Mouse (Mus musculus): ENCODE results near the gene Ntpcr. TPM values are rescaled to one million over a fixed set of nuclear protein-coding genes. Genes with fewer than 3 reads are reported as not detected.

Ntpcr gene
- total RNA-seq, 2 experiments from 2014 or later = 20.2 to 21.0 TPM

GRCm38 (mm10) chr8:125759022-125759421 is 29.3 kb downstream of the Ntpcr start:
- intact Hi-C loops (cut with DNase I) = no loop called here
- DNase-seq (ENCODE audit: extremely low spot score in 1 of 2, low spot score in 2 of 2) = peak in 1 of 2 experiments; percentile 60

DNA sequence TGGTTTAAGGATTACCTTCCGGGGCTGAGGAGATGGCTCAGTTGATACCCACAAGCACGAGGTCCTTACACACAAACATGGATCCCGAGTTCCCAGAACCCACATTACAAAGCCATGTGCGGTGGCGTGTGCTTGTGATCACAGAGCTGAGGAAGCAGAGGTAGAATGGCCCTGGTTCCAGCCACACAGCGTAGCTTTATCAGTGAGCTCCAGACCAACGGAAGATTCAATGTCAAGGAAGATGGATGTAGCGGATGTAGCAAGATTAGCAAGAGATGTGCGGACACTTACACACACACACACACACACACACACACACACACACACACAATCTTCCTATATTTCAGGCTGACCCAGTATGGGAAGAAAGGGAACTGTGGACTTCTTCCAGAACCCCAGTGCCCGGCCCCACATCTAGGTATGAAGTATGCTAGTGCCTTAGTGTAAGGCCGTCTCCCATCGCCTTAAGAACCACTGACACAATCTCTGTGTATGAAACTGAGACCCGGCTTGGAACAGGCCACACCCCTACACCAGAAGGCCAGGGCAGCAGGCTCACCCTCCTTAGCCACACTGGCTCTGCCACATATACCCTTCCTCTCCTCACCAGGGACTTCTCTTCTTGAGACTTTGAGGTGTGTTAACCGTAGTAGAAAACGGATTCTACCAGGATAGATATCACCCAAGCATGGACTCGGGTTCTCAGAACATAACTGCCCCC is 33.5 kb downstream of the Ntpcr start:
- no peak for DNase-seq (ENCODE audit: extremely low spot score in 1 of 2, low spot score in 2 of 2)
- intact Hi-C loops (cut with DNase I) = no loop called here

- DNase-seq (ENCODE audit: extremely low spot score in 1 of 2, low spot score in 2 of 2) = no peak
- intact Hi-C loops (cut with DNase I) = no loop called here
Measured at GRCm38 (mm10) chr8:125768079-125768478, 38.3 kb downstream of the Ntpcr start.

DNA sequence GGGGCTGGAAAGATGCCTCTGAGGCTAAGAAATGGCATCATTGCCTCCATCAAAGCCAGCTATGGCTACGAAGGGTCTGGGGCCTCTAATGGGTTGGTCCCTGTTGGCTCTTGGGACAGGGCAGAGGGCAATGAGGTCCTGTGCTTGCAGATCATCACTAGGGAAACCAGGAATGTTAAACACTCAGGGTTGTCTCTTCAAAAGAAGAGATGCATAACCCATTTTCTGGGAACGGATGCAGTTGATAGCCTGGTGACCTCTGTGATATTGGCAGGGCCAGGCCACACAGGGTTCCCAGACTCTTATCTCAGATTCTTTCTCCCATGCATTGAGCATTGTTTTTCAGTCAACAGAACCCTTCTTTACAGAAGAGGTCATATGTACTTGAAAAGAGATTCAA is 42.5 kb downstream of the Ntpcr start:
- intact Hi-C loops (cut with DNase I) = no loop called here
- DNase-seq (ENCODE audit: extremely low spot score in 1 of 2, low spot score in 2 of 2) = no peak

- intact Hi-C loops (cut with DNase I) = no loop called here
- no peak for DNase-seq (ENCODE audit: extremely low spot score in 1 of 2, low spot score in 2 of 2)
Measured at GRCm38 (mm10) chr8:125773281-125773803, 43.6 kb downstream of the Ntpcr start.

DNA sequence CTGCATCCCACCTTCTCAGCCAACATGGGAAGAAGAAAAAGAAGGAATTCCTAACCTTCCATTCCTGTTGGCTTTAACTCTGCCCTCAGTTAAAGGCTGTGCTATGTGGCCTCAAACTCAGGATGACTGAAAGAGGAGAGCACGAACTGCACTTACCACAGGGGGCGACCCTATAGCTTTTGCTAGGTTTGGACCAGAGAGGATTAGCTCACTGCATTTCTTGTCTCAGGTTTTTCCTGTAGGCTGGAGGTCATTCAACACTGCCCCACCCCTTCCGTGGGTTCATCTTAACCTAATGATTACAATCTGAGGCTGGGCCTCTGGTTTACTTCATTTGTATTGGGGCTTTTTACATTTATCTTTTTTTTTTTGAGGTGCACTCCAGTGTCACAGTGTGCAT is 45.3 kb downstream of the Ntpcr start:
- DNase-seq (ENCODE audit: extremely low spot score in 1 of 2, low spot score in 2 of 2) = no peak
- intact Hi-C loops (cut with DNase I) = no loop called here

DNA sequence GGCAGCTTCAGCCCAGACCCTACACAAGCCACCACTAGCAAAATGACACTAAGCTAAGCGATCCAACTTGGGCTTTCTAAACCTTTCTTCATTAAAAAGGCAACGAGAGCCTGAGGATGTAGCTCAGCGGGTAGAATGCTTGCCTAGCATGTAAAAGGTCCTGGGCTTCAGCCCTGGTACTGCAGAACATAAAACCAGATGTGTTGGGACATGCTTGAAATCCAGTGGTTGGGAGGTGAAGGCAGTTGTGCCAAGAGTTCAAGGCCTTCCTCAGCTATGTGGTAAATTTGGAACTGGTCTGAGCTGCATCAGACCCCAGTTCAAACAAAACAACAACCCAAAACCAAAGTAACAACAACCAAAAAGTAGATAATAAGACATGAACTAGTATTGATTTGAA is 46.6 kb downstream of the Ntpcr start:
- intact Hi-C loops (cut with DNase I) = no loop called here
- no peak for DNase-seq (ENCODE audit: extremely low spot score in 1 of 2, low spot score in 2 of 2)

DNA sequence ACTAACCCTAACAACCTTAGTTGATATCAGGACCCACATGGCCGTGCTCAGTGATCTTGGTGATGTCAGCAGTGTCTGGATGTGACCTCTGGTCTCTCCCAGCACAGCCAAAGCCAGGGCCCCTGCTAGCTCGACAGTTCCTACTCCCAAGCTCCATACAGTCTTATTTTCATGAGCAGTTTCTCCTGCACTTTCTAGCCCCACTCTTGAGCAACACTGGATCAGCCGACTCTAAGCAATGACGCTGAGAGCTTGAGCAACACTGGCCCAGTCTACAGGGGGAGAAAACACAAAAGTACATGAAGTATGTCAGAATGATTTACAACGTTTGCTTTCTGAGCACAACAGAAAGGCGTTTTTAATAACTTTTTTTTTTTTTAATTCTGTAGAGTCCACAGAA is 47.0 kb downstream of the Ntpcr start:
- intact Hi-C loops (cut with DNase I) = no loop called here
- DNase-seq (ENCODE audit: extremely low spot score in 1 of 2, low spot score in 2 of 2) = no peak

DNA sequence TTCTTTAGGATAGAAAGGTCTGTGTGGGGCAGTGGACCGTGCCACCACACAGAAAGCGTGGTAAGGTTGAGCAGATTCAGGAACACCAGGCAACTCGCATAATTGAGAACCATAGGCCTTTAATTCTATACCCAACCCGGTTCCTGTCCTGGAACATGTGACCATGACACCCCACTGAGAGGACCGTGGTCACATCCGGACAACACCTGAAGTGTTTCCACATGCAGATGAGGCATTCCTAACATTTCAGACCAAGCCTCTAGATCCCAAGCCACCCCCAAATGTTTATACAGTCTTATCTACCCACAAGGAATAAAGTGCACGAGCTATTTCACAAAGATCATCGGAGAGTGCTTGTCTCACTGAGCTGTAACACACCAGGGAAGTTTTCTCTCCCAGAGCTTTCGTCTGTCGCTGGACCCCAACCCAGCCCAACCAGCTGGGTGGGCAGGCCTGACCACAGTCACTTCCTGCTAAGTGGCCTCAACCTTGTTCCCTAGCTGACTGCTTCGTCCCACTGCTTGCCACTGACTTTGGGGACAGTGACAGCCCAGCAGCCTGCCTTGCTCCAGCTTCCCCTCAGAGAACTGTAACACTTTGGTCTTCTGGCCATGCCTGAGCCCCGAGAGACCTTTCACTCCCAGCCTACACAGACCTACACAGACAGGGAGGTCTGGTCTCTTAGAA is 47.9 kb downstream of the Ntpcr start:
- DNase-seq (ENCODE audit: extremely low spot score in 1 of 2, low spot score in 2 of 2) = no peak
- intact Hi-C loops (cut with DNase I) = no loop called here

DNA sequence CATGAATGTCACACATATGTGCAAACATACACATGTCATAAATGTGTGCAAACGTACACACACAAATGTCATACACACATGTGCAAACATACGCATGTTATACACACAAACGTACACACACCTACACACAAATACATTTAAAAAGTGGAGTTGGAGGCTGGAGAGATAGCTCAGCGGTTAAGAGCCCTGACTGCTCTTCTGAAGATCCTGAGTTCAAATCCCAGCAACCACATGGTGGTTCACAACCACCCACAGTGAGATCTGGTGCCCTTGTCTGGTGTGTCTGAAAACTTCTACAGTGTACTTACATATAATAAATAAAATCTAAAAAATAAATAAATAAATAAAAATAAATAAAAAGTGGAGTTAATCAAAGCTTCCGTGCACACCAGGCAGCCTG is 49.2 kb downstream of the Ntpcr start:
- intact Hi-C loops (cut with DNase I) = no loop called here

DNA sequence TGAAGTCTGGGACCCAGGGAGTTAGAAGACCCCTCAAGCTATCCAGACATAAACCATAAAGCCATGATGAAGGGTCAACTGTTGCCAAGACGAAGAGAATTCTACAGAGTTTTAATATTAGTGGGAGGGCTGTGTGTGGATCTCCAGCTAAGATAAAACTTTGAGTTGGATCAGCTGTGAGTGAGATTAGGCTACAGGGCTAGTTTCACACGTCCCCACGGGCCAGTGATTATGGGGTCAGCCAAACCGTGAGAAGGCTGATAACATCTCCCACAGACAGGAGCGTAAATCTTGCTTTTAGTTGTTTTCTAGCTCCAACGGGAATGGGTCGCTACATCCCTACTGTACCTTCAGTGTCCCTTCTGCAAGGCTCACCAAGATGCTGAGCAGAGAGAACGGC is 49.9 kb downstream of the Ntpcr start:
- no peak for DNase-seq (ENCODE audit: extremely low spot score in 1 of 2, low spot score in 2 of 2)
- intact Hi-C loops (cut with DNase I) = no loop called here

More for the DNA sequence above, 49.2 kb downstream of the Ntpcr start:
- no peak for DNase-seq (ENCODE audit: extremely low spot score in 1 of 2, low spot score in 2 of 2)

DNA sequence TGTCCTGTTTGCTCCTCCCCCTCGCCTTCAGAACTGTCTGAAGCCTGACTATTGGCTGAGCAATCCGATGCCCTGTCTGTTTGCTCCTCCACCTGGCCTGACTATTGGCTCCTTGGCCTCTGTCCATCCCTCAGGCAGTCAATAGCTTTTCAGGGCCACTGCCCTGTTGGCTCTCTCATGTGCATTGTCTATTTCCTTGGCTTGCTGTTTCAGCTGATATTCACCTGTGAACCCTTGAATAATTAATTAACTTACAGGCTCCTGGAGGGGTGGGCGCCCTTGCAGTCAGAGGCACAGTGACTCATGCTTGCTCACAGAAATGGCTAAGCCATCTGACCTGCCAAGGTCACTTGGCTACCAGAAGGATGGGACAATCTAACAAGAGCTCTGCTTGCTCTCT is 52.4 kb downstream of the Ntpcr start:
- intact Hi-C loops (cut with DNase I) = no loop called here
- DNase-seq (ENCODE audit: extremely low spot score in 1 of 2, low spot score in 2 of 2) = no peak

DNA sequence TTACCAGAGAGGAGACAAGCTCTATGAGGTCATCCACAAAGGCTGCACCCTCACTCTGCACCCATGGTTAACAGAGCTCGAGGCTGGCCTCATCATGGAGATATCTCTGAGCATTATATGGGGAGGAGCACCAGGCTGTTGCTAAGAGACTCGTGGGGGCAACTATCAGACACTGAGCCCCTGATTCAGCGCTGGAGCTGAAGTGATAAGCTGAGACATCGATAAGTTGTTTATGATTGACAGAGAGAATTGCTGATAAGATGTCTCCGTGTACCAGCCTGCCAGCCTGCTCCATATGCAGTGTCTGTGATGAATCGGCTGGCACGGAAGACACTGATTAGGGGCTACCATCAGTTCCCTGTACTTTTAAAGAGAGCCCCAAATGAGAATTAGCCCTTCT is 57.1 kb downstream of the Ntpcr start:
- no peak for DNase-seq (ENCODE audit: extremely low spot score in 1 of 2, low spot score in 2 of 2)
- intact Hi-C loops (cut with DNase I) = no loop called here

DNA sequence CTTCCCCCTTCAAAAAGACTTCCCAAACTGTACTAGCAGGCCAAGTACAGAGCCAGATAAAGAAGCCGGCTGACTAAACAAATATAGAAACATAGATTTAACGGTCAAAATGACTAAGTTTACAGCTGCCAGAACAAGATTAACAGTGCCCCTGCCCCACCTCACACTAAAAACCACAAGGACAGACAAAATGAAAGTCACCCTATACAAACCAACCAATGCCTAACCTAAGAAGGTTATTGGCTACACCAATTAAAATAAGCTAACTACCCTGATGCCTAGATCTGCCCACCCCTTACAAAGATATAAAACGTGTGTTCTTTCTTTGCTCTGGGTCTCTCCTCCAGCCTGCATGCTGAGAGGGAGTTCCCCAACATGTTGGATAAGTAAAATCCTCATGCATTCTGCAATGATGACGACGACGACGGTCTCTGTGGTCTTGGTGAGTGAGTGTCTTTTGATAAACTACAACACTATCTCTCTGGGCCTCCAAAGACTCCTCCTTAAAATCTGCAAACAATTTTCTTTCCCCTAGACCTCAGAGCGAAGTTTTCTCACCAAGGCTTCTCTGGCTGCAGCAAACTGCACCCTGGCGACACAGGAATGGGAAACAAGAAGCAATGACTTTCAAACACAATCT is 63.2 kb downstream of the Ntpcr start:
- no peak for DNase-seq (ENCODE audit: extremely low spot score in 1 of 2, low spot score in 2 of 2)
- intact Hi-C loops (cut with DNase I) = no loop called here

DNA sequence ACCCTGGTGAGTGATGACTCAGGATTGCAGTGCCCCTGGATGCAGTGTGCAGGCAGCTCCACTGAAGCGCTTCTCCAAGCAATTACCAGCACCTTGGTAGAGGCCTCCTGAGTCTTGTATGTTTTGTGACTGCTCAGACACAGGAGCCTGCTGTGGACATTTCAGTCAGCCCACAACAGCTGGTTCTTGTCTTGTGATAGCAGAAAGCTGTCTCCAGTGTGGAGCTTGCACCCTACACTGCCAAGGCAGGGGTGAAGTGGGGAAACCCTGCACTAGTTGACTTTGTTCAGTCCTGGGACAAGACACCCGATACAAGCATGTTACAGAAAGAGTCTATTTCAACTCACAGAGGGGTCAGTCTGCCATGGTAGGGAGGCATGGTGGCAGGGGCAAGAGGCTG is 65.6 kb downstream of the Ntpcr start:
- intact Hi-C loops (cut with DNase I) = no loop called here
- DNase-seq (ENCODE audit: extremely low spot score in 1 of 2, low spot score in 2 of 2) = no peak

- no peak for DNase-seq (ENCODE audit: extremely low spot score in 1 of 2, low spot score in 2 of 2)
- intact Hi-C loops (cut with DNase I) = no loop called here
Measured at GRCm38 (mm10) chr8:125796970-125797369, 67.2 kb downstream of the Ntpcr start.

Data from left cerebral cortex, postnatal 10 days (tissue).